Mouse (Mus musculus): Measurements from ENCODE around the gene Kif16b.

Kif16b gene

DNA sequence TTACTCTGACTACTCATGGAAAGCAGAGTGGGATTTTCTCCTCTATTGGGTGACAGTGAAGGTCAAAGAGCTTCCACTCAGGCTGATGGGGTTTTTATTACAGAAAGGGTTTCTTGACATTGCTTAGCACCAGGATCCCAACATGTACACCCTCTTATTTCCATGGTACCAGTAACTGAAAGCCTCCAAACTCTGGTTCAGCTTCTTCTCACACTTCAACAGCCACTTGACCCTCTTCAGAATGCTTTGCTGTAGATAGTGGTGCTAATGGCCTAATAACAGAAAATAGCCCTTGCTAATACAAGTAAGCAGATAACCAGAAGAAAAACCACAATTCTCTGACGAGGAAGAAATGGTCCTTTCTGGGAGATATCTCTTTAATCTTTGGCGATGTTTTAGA lies 259.6 kb downstream of the Kif16b start:
- DNase-seq: no peak

GRCm38 (mm10) chr2:142635606-142636304 lies 265.6 kb downstream of the Kif16b start:
- DNase-seq: no peak

DNA sequence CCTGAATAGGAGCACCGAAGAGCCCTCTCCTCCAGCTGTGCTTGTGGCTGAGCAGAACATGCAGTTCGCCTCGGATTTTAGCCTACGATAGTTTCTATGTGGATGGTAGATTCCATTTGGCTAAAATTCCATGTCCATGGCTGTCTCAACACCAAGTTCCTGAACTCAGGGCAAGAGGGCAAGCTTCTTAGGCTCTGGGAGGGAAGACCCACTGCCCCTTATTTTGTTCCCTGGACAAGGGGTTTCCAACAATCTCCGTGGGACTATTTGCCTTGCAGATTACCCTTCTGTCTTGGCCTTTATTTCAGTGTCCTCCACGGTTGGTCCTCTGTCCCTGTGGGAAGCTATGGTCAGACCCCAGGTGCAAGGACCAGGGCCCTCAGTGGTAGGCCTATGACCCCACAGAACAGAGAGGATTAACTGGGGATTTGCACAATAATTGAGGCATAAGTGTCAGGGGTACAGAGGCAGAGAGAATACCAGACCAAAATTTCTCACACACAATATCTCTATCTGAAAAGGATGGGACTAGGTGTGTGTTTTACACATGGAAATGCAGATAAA lies 267.3 kb downstream of the Kif16b start:
- no peak for DNase-seq

GRCm38 (mm10) chr2:142629523-142630312 lies 271.6 kb downstream of the Kif16b start:
- DNase-seq: peak; percentile 73

DNA sequence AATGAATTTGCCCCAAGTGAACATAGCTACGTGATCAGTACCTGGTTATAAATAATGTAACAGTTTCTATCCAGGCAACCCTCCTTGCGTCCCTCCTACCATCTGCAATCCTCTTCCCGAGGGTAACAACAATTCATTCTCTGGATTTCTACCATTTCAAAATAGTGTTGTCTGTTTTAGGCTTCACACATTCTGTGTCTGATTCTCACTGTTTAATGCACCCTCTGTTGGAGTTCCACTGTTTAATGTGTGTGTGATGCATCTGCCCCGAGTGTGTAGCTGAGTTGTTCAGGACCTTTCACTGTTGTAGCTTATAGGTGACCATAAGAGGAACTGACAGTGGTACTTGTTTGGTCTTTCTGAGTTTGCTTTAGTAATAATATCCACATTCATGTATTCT lies 275.6 kb downstream of the Kif16b start:
- no peak for DNase-seq

DNA sequence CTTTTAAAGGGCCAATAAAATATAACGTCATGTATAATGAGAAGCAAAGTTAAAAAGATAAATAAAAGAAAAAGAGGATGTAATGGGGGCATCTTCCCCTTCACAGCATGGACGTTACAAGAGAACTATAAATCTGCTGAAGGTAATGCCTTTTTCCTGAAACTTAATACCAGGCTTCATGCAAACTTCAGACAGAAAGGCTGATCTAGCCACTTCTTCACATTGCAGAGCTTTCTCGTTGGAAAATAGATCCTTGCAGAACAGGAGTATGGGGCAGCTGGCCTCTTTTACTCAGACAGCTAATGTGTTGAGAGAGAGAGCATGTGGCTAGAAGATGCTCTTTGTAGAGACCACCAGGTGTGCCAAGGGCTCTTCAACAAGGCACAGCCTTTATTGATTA lies 276.2 kb downstream of the Kif16b start:
- no peak for DNase-seq

DNA sequence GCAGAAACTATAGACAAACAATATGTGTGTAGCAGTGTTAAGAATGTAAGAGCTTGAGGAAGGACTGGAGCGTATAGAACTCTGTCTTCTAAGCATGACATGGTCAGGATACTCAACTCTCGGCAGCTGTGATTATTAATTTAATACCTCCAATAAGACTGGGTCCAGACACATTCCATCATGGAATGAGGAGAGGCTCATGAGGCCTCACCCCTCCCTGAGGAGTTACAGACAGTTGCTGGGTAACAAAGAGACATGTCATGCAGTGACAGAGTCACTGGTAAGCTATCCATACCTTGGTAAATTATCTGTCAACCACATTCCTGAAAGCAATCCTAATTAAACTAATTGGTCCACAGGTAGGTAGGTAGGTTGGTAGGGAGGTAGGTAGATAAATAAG lies 277.1 kb downstream of the Kif16b start:
- no peak for DNase-seq

- no peak for DNase-seq
These were observed 280.2 kb downstream of the Kif16b start for GRCm38 (mm10) chr2:142621152-142621551.

DNA sequence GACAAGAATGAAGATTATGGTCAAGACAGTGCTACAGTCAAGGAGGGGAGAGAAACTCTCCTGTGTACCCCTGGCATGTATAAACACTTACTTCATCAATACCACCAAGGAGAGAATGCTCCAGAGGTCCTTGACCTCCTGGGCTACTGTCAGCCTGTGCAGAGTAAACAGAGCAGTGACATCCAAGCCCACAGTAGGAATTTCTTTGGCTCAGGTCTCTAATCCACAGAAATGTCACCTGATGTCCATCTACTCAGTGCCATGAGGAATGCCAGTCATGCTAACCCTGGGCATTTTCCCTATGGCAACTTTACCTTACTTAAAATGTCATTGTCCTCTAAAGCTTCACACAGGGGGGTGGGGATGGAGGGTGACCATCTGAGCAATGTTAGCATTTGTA lies 281.4 kb downstream of the Kif16b start:
- DNase-seq: no peak

DNA sequence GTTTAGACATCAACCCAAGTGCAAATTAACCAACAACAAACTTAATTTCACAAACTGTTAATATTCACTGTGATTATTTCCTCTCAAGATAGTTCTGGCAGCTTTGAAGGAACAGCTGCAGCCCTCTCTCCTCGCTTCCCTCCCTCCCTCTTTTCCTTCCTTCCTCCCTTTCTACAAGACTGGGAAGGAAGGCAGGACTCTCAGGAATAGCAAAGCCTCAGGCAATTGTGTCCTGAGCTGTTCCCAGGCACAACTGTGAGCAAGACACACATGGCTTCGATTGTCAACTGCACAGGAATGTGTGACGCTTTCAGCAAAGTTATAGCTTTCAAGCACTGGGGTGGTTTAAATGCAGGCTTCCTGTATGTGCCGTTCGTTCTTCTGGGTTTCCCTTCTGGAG lies 286.8 kb downstream of the Kif16b start:
- DNase-seq: no peak

GRCm38 (mm10) chr2:142612359-142612953 lies 288.9 kb downstream of the Kif16b start:
- DNase-seq: no peak

GRCm38 (mm10) chr2:142611113-142611512 lies 290.2 kb downstream of the Kif16b start:
- DNase-seq: peak; percentile 40

DNA sequence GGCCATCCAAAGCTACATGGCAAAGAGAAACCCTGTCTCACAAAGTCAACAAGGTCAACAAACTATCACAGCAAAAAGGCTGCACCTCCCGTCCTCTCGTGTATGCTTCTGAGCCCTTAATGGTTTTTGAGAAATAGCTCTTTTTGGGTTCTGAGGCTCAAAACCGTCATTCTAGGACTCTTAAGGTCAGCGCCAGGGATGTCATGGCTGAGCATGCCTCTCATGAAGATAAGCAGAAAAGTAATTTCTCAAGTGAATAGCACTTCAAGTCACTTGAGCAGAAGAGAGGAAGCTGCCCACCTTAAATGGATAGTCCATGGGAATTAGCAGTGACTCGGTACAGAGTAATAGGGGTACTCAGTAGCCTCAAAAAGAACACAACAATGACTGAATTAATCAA lies 291.1 kb downstream of the Kif16b start:
- no peak for DNase-seq

GRCm38 (mm10) chr2:142608778-142609177 lies 292.6 kb downstream of the Kif16b start:
- no peak for DNase-seq

GRCm38 (mm10) chr2:142604762-142605161 lies 296.6 kb downstream of the Kif16b start:
- DNase-seq: no peak

- DNase-seq: no peak
These were observed 298.1 kb downstream of the Kif16b start for GRCm38 (mm10) chr2:142603210-142603609.

DNA sequence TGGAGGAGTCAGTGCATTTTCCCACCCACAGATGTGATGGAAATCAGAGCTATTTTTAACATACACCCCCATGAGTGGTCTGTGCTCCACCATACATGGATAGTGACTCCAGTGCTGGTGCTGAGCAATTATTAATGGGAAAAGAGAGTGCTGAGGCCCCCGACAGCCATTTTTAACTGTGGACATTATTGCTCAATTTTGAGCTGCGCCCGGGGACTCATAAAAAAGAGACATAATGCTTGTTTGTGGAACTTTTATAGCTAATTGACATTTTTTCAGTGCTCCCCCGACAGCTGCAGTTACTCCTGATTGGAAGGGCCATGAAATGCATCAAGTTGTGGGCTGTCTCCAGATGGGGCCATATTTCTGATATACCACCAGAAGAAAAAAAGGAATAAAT lies 302.1 kb downstream of the Kif16b start:
- peak; percentile 74 for DNase-seq

DNA sequence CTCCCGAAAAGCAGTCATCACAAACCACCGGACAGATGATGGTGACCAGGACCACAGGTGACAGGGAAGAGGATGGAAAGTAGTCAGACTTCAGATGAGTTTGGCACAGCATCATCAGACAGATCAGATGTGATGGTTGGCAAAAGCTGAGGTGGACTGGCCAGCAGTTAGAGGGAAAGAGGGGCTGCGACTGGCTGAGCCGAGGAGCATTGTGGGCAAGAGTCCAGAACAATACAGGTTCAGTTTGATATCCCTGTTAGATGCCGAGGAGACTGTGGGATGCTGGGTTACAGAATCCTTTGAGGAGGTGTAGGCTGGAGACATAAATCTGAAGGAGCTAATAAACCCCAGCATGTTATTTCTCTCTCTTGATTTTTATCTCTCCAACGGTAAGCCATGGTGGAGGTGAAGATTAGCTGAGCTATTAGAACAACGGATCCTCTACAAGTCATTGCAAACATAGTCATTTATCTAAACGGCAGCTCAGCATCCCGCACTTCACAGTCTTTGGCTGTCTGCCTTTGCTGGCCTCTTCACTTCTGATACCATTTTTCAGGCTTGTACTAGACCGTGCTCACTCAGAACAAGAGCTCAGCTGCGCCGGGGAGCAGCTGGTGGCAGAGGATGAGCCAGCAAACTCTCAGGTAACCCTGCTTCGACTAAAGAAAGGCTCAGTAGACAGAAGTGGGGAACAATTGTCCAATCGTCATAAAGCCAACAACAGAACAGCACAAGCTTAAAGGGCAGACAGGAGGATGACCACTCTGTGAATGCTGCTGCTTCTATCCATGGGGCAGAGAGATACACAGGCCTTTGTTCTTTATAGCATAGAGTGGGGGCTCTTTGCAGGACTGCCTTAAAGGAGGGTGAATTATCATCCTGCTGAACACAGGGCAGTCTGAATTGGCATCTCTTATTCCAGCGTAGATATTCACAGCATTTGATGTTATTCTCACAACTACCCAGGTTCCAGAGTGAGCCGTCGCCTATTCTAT lies 304.9 kb downstream of the Kif16b start:
- no peak for DNase-seq

- DNase-seq: no peak
These were observed 310.4 kb downstream of the Kif16b start for GRCm38 (mm10) chr2:142590938-142591337.

GRCm38 (mm10) chr2:142590284-142590724 lies 311.0 kb downstream of the Kif16b start:
- DNase-seq: no peak

DNA sequence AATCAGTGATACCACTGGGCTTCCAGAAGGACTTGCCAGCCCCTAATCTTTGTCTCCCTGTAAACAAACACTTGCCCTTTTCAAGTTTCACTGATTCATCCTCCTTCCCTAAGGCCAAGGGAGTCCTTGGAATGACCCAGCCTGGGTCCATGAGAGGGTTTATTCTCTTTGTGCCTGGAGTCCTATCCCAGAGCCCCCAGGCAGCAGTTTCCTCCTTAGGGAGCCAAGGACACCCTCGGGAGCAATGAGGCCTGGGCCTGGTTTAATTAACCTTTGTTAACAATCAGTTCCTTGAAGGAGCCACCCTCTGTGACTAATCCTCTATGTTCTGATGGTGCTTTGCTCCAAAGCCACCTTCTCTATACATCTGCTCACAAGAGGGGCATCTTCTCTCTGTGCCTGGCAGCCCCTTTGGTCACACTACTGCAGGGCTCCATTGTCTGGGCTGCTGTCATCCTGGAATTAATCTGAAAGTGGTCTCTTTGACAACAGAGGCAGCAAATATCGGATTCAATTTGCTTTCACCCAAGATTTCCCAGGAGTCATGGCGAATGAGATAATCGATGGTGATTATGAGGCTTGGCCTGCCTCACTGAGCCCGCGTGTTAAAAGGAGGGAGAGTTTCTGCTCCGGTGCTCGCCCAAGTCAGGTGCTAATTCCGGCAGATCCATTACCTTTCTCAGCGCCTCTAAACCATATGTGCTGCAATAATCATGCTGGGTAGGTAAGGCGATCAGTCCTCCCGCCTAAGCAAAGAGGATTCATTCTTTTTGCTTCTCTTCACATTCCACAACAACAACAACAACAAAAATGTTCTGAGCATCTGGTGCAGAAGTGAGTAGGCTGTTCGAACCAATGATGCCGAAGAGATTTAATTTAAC lies 311.7 kb downstream of the Kif16b start:
- DNase-seq: no peak

Measured in kidney, postnatal 10 days (tissue).